Comparison of ENCODE assay signal across 1 mouse cellular context in the genomic region with DNA sequence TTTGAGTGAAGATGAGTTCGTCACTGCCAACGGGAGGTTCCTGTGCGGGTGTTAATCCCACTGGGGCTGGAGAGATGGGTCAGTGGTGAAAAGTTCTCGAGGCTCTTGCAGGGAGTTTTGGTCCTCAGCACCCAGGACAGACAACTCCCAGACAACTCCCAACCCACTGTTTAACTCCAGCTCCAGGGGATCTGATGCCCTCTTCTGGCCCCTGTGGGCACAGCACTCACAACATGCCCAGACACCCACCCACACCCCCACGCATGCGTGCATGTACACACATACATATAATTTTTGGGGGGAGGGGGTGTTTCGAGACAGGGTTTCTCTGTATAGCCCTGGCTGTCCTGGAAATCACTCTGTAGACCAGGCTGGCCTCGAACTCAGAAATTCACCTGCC.
TF ChIP-seq lines count a peak whose summit lies in the region.

No protein-coding gene starts in this region.

TF ChIP-seq in MEL, 35 proteins besides CTCF, POLR2A, EP300 and RAD21 (continued from another document):
- TF ChIP-seq ZNF384 (IDR thresholded peaks at IDR 0.05; ENCODE audit: low read depth, low read length) (no peak), MAFK (IDR thresholded peaks at IDR 0.05; ENCODE audit: borderline replicate concordance, low read depth, low read length) (no peak), GATA1 (IDR thresholded peaks at IDR 0.05; ENCODE audit: low read depth, low read length) (no peak), ZKSCAN1 (IDR thresholded peaks at IDR 0.05; ENCODE audit: low read depth, low read length) (no peak), GABPA (IDR thresholded peaks at IDR 0.05; ENCODE audit: low read depth, low read length) (no peak), POLR2AphosphoS5 (IDR thresholded peaks at IDR 0.05; ENCODE audit: borderline replicate concordance, low read depth, low read length) (no peak), E2F4 (IDR thresholded peaks at IDR 0.05; ENCODE audit: borderline replicate concordance, low read depth, low read length) (no peak), JUND (IDR thresholded peaks at IDR 0.05; ENCODE audit: low read depth, low read length) (no peak), MAX (IDR thresholded peaks at IDR 0.05; ENCODE audit: low read length) (no peak), RCOR1 (IDR thresholded peaks at IDR 0.05; ENCODE audit: low read depth, low read length) (no peak), USF2 (IDR thresholded peaks at IDR 0.05; ENCODE audit: borderline replicate concordance in 1 of 2, insufficient read depth in 1 of 2, low read depth in 1 of 2, low read length in 2 of 2) (no peak), TAL1 (IDR thresholded peaks at IDR 0.05; ENCODE audit: low read length) (no peak), SMC3 (IDR thresholded peaks at IDR 0.05; ENCODE audit: low read depth, low read length) (peak; percentile 70), NELFE (IDR thresholded peaks at IDR 0.05; ENCODE audit: low read depth, low read length) (no peak), MXI1 (IDR thresholded peaks at IDR 0.05; ENCODE audit: low read depth, low read length) (no peak), HCFC1 (IDR thresholded peaks at IDR 0.05; ENCODE audit: low read depth, low read length) (no peak), ZMIZ1 (IDR thresholded peaks at IDR 0.05; ENCODE audit: low read depth, low read length) (no peak), BHLHE40 (IDR thresholded peaks at IDR 0.05; ENCODE audit: borderline replicate concordance, low read depth, low read length) (no peak), ETS1 (IDR thresholded peaks at IDR 0.05; ENCODE audit: low read depth, low read length) (no peak), CHD2 (IDR thresholded peaks at IDR 0.05; ENCODE audit: low read length) (no peak), CHD1 (IDR thresholded peaks at IDR 0.05; ENCODE audit: low read depth, low read length) (no peak), UBTF (IDR thresholded peaks at IDR 0.05; ENCODE audit: borderline replicate concordance, insufficient read depth, low read depth, low read length) (no peak), ELF1 (IDR thresholded peaks at IDR 0.05; ENCODE audit: low read depth, low read length) (no peak), ZC3H11A (IDR thresholded peaks at IDR 0.05; ENCODE audit: low read depth, low read length) (peak; percentile 48; the same call in 1 of the 2 replicates), MAZ (IDR thresholded peaks at IDR 0.05; ENCODE audit: low read depth, low read length) (peak; percentile 38; the same call in 1 of the 2 replicates), MEF2A (IDR thresholded peaks at IDR 0.05; ENCODE audit: extremely low read depth, insufficient replicate concordance, low read depth, low read length, poor library complexity, severe bottlenecking) (no peak)
